Mouse (Mus musculus) cerebellum, adult 11-12 months (tissue): Measurements from ENCODE around the gene Nol10.
"Not testable (repeated sequence)": the region's sequence is repeated elsewhere in the genome, so short reads cannot be mapped to it uniquely, and the experiment has no call there.

Experiments
- DNase-seq: peaks from one replicate; pipeline ENCODE4 v3.0.0; 2022

Gene Nol10

GRCm38 (mm10) chr12:17411797-17412526 lies 63.7 kb downstream of the Nol10 start:
- DNase-seq = no peak

GRCm38 (mm10) chr12:17414734-17415133 lies 66.5 kb downstream of the Nol10 start:
- no peak for DNase-seq

GRCm38 (mm10) chr12:17420168-17420810 lies 72.0 kb downstream of the Nol10 start:
- no peak for DNase-seq

- DNase-seq = no peak
Measured at GRCm38 (mm10) chr12:17425254-17426169, 77.3 kb downstream of the Nol10 start.

GRCm38 (mm10) chr12:17426735-17427134 lies 78.5 kb downstream of the Nol10 start:
- no peak for DNase-seq

- DNase-seq = no peak
Measured at GRCm38 (mm10) chr12:17430578-17430977, 82.3 kb downstream of the Nol10 start.

GRCm38 (mm10) chr12:17431166-17431565 lies 82.9 kb downstream of the Nol10 start:
- no peak for DNase-seq

- DNase-seq = no peak
Measured at GRCm38 (mm10) chr12:17431812-17432332, 83.6 kb downstream of the Nol10 start.

- DNase-seq = no peak
Measured at GRCm38 (mm10) chr12:17433712-17434111, 85.5 kb downstream of the Nol10 start.

- no peak for DNase-seq
Measured at GRCm38 (mm10) chr12:17436471-17436870, 88.2 kb downstream of the Nol10 start.

- DNase-seq = no peak
Measured at GRCm38 (mm10) chr12:17440251-17440651, 92.0 kb downstream of the Nol10 start.

- DNase-seq = no peak
Measured at GRCm38 (mm10) chr12:17441495-17441894, 93.2 kb downstream of the Nol10 start.

GRCm38 (mm10) chr12:17444406-17444805 lies 96.1 kb downstream of the Nol10 start:
- no peak for DNase-seq

- DNase-seq = no peak
Measured at GRCm38 (mm10) chr12:17445251-17445650, 97.0 kb downstream of the Nol10 start.

GRCm38 (mm10) chr12:17448781-17449180 lies 100.5 kb downstream of the Nol10 start:
- DNase-seq = no peak

- DNase-seq = no peak
Measured at GRCm38 (mm10) chr12:17449661-17450091, 101.4 kb downstream of the Nol10 start.

- DNase-seq = no peak
Measured at GRCm38 (mm10) chr12:17450503-17450902, 102.2 kb downstream of the Nol10 start.

- DNase-seq = no peak
Measured at GRCm38 (mm10) chr12:17450908-17451307, 102.7 kb downstream of the Nol10 start.

- no peak for DNase-seq
Measured at GRCm38 (mm10) chr12:17452273-17452672, 104.0 kb downstream of the Nol10 start.

GRCm38 (mm10) chr12:17453918-17454317 lies 105.7 kb downstream of the Nol10 start:
- DNase-seq = no peak

GRCm38 (mm10) chr12:17455096-17455495 lies 106.8 kb downstream of the Nol10 start:
- DNase-seq = no peak

- not testable (repeated sequence) for DNase-seq
Measured at GRCm38 (mm10) chr12:17459223-17459622, 111.0 kb downstream of the Nol10 start.

- DNase-seq = no peak
Measured at GRCm38 (mm10) chr12:17463706-17464105, 115.4 kb downstream of the Nol10 start.
